Mouse (Mus musculus): ENCODE results near the gene Lep. TPM values are rescaled to one million over a fixed set of nuclear protein-coding genes. Genes with fewer than 3 reads are reported as not detected.

Lep gene
- not detected for total RNA-seq (2021)

GRCm38 (mm10) chr6:29059846-29060685 lies at the start of gene Lep:
Gene Lep (plus strand): TSS chr6:29060220.
- no peak for DNase-seq (ENCODE audit: extremely low spot score in 1 of 2, low spot score in 2 of 2)
- intact Hi-C loops (cut with DNase I): no loop called here

GRCm38 (mm10) chr6:29011651-29012050 lies 48.4 kb upstream of the Lep start:
- intact Hi-C loops (cut with DNase I): no loop called here
- DNase-seq (ENCODE audit: extremely low spot score in 1 of 2, low spot score in 2 of 2): no peak

GRCm38 (mm10) chr6:29013216-29013615 lies 46.8 kb upstream of the Lep start:
- DNase-seq (ENCODE audit: extremely low spot score in 1 of 2, low spot score in 2 of 2): no peak
- intact Hi-C loops (cut with DNase I): no loop called here

GRCm38 (mm10) chr6:29016891-29017412 lies 43.1 kb upstream of the Lep start:
- DNase-seq (ENCODE audit: extremely low spot score in 1 of 2, low spot score in 2 of 2): peak in 1 of 2 experiments; percentile 57
- intact Hi-C loops (cut with DNase I): no loop called here

GRCm38 (mm10) chr6:29019756-29020720 lies 40.0 kb upstream of the Lep start:
- intact Hi-C loops (cut with DNase I): loop anchor here (5.0 kb wide), 2 partner anchors 188 to 488 kb away; partner anchors contain the start of gene Lrrc4
- DNase-seq (ENCODE audit: extremely low spot score in 1 of 2, low spot score in 2 of 2): no peak

GRCm38 (mm10) chr6:29020937-29021336 lies 39.1 kb upstream of the Lep start:
- intact Hi-C loops (cut with DNase I): loop anchor here (5.0 kb wide), 2 partner anchors 189 to 489 kb away; partner anchors contain the start of gene Lrrc4
- no peak for DNase-seq (ENCODE audit: extremely low spot score in 1 of 2, low spot score in 2 of 2)

GRCm38 (mm10) chr6:29021501-29021900 lies 38.5 kb upstream of the Lep start:
- intact Hi-C loops (cut with DNase I): loop anchor here (5.0 kb wide), 2 partner anchors 189 to 489 kb away; partner anchors contain the start of gene Lrrc4
- DNase-seq (ENCODE audit: extremely low spot score in 1 of 2, low spot score in 2 of 2): no peak

- no peak for DNase-seq (ENCODE audit: extremely low spot score in 1 of 2, low spot score in 2 of 2)
- intact Hi-C loops (cut with DNase I): loop anchor here (2.0 to 5.0 kb wide), 3 partner anchors 73 to 490 kb away; partner anchors contain the start of gene Lrrc4
These were observed 37.9 kb upstream of the Lep start for GRCm38 (mm10) chr6:29022115-29022514.

- intact Hi-C loops (cut with DNase I): loop anchor here (2.0 to 5.0 kb wide), 3 partner anchors 75 to 491 kb away; partner anchors contain the start of gene Lrrc4
These were observed 36.6 kb upstream of the Lep start for GRCm38 (mm10) chr6:29023206-29023967.

GRCm38 (mm10) chr6:29024000-29024417 lies 36.0 kb upstream of the Lep start:
- DNase-seq (ENCODE audit: extremely low spot score in 1 of 2, low spot score in 2 of 2): peak; percentile 63 to 74
- intact Hi-C loops (cut with DNase I): loop anchor here (2.0 to 5.0 kb wide), 3 partner anchors 75 to 492 kb away; partner anchors contain the start of gene Lrrc4

More at GRCm38 (mm10) chr6:29023206-29023967, 36.6 kb upstream of the Lep start:
- DNase-seq (ENCODE audit: extremely low spot score in 1 of 2, low spot score in 2 of 2): peak; percentile 49 to 69

- intact Hi-C loops (cut with DNase I): no loop called here
- peak in 1 of 2 experiments; percentile 6 for DNase-seq (ENCODE audit: extremely low spot score in 1 of 2, low spot score in 2 of 2)
These were observed 34.1 kb upstream of the Lep start for GRCm38 (mm10) chr6:29025796-29026482.

GRCm38 (mm10) chr6:29026766-29027165 lies 33.3 kb upstream of the Lep start:
- intact Hi-C loops (cut with DNase I): no loop called here
- no peak for DNase-seq (ENCODE audit: extremely low spot score in 1 of 2, low spot score in 2 of 2)

- peak in 1 of 2 experiments; percentile 3 for DNase-seq (ENCODE audit: extremely low spot score in 1 of 2, low spot score in 2 of 2)
These were observed 31.9 kb upstream of the Lep start for GRCm38 (mm10) chr6:29028129-29028528.

GRCm38 (mm10) chr6:29029521-29029920 lies 30.5 kb upstream of the Lep start:
- DNase-seq (ENCODE audit: extremely low spot score in 1 of 2, low spot score in 2 of 2): no peak
- intact Hi-C loops (cut with DNase I): no loop called here

More at GRCm38 (mm10) chr6:29028129-29028528, 31.9 kb upstream of the Lep start:
- intact Hi-C loops (cut with DNase I): no loop called here

GRCm38 (mm10) chr6:29031216-29031615 lies 28.8 kb upstream of the Lep start:
- peak; percentile 55 to 70 for DNase-seq (ENCODE audit: extremely low spot score in 1 of 2, low spot score in 2 of 2)
- intact Hi-C loops (cut with DNase I): no loop called here

- DNase-seq (ENCODE audit: extremely low spot score in 1 of 2, low spot score in 2 of 2): peak in 1 of 2 experiments; percentile 14
- intact Hi-C loops (cut with DNase I): no loop called here
These were observed 28.2 kb upstream of the Lep start for GRCm38 (mm10) chr6:29031704-29032310.

GRCm38 (mm10) chr6:29032411-29032810 lies 27.6 kb upstream of the Lep start:
- DNase-seq (ENCODE audit: extremely low spot score in 1 of 2, low spot score in 2 of 2): no peak
- intact Hi-C loops (cut with DNase I): no loop called here
